Comparison of ENCODE assay signal across 9 mouse cellular contexts in genomic region chr11:101937108-101937507, GRCm38 (mm10). TPM values are rescaled to one million over a fixed set of nuclear protein-coding genes. Genes with fewer than 3 reads are reported as not detected.
DNase-seq lines count a peak whose midpoint lies in the region; ATAC-seq lines count a peak whose summit lies in the region.
"Had no signal": no experiment of that assay in that cellular context is flagged by ENCODE, and none has a peak within 500 bp of the region (broad histone marks: within the 10 kb centered on the region; RNA-seq: fewer than 3 reads in every experiment).

No protein-coding gene starts in this region.

- H3K36me3 ChIP-seq in liver, embryonic 13.5 days, result no peaks in the 10 kb centered on the region

- H3K27me3 ChIP-seq in liver, embryonic 13.5 days, result peaks cover 45% of the 10 kb centered on the region

- peak overlapping the region; percentile 44 for H3K4me3 ChIP-seq in liver, embryonic 13.5 days (replicated peaks)

- H3K9ac ChIP-seq in liver, embryonic 13.5 days, result peak overlapping the region; percentile 36; the same call in 1 of the 2 replicates

- peak overlapping the region; percentile 70 for H3K4me2 ChIP-seq in liver, embryonic 13.5 days

- 1% methylated on average over 32 of the region's 32 CpGs for WGBS in liver, embryonic 13.5 days (ENCODE audit: insufficient replicate concordance)

- H3K4me1 ChIP-seq in liver, embryonic 13.5 days (replicated peaks), result peaks cover 9% of the 10 kb centered on the region; the same call in 1 of the 2 replicates

- no peaks in the 10 kb centered on the region for H3K9me3 ChIP-seq in liver, embryonic 13.5 days (replicated peaks)

- H3K27ac ChIP-seq in liver, embryonic 13.5 days, result no peak overlapping the region

- DNase-seq in gastrocnemius, postnatal 10 days, result peak; percentile 56
- no peak for DNase-seq in gastrocnemius, postnatal 25 days
- peak; percentile 61 for DNase-seq in embryo, embryonic 10.5 days (ENCODE audit: low spot score)
- DNase-seq in heart, postnatal 4 days, result peak; percentile 54
- no peak for DNase-seq in liver, embryonic 13.5 days
- DNase-seq in retina, postnatal 1 day, result peak; percentile 74
- DNase-seq in thymus, postnatal 10 days (ENCODE audit: low spot score in 2 of 2), result no peak

- ATAC-seq in liver, embryonic 13.5 days (ENCODE audit: low read depth), result no peak
- no peak for ATAC-seq in inflammation-experienced regulatory T-cells, adult 6 months

RNA-seq across cellular contexts. Expression of gene Sost, which starts 29.7 kb away (rescaled TPM):
- under 1 TPM in 1 of 2 experiments, not detected in 1; 0.41 TPM for total RNA-seq in gastrocnemius, postnatal 10 days (2021)
- not detected for total RNA-seq in gastrocnemius, postnatal 25 days (2021)
- 1 to 10 TPM; 7.5 to 8.2 TPM for total RNA-seq in heart, postnatal 4 days (2021)
- polyA plus RNA-seq in liver, embryonic 13.5 days (2015; fragmentation: Nextera tagmentation; extraction: Ambion mirVana), result 0.06 TPM in 1 of 2 replicates, not detected in the other
- polyA plus RNA-seq in inflammation-experienced regulatory T-cells, adult 6 months (2017; shearing (Covaris generic)), result not detected
- total RNA-seq: hematopoietic stem cell, adult 5-6 weeks had no signal

RNA-seq across cellular contexts. Expression of gene Meox1, which starts 42.9 kb away (rescaled TPM):
- 10 to 100 TPM; 11.7 to 12.3 TPM for total RNA-seq in gastrocnemius, postnatal 10 days (2021)
- 1 to 10 TPM; 3.5 to 6.1 TPM for total RNA-seq in gastrocnemius, postnatal 25 days (2021)
- total RNA-seq in heart, postnatal 4 days (2021), result 10 to 100 TPM; 17.3 to 19.1 TPM
- 0.59 and 0.65 TPM in 2 replicates for polyA plus RNA-seq in liver, embryonic 13.5 days (2015; fragmentation: Nextera tagmentation; extraction: Ambion mirVana)
- not detected for polyA plus RNA-seq in inflammation-experienced regulatory T-cells, adult 6 months (2017; shearing (Covaris generic))
- total RNA-seq: hematopoietic stem cell, adult 5-6 weeks had no signal

RNA-seq across cellular contexts. Expression of gene Cfap97d1, which starts 47.0 kb away (rescaled TPM):
- not detected for total RNA-seq in gastrocnemius, postnatal 10 days (2021)
- total RNA-seq in gastrocnemius, postnatal 25 days (2021), result not detected
- total RNA-seq in heart, postnatal 4 days (2021), result not detected
- not detected in 2 replicates for polyA plus RNA-seq in liver, embryonic 13.5 days (2015; fragmentation: Nextera tagmentation; extraction: Ambion mirVana)
- polyA plus RNA-seq in inflammation-experienced regulatory T-cells, adult 6 months (2017; shearing (Covaris generic)), result not detected
- total RNA-seq: hematopoietic stem cell, adult 5-6 weeks had no signal

RNA-seq across cellular contexts. Expression of gene Dusp3, which starts 49.7 kb away (rescaled TPM):
- total RNA-seq in gastrocnemius, postnatal 10 days (2021), result 100 to 1,000 TPM; 122 to 136 TPM
- total RNA-seq in gastrocnemius, postnatal 25 days (2021), result 100 to 1,000 TPM; 134 to 137 TPM
- 100 to 1,000 TPM; 149 to 162 TPM for total RNA-seq in heart, postnatal 4 days (2021)
- 9.8 and 11.2 TPM in 2 replicates for polyA plus RNA-seq in liver, embryonic 13.5 days (2015; fragmentation: Nextera tagmentation; extraction: Ambion mirVana)
- 1 to 10 TPM; 1.1 to 4.3 (median 1.3) TPM for polyA plus RNA-seq in inflammation-experienced regulatory T-cells, adult 6 months (2017; shearing (Covaris generic))

Comparison
In these comparisons a context has a peak if more than half of its experiments do, and no peak if none do; other contexts are left out.
1. DNase-seq: peak in gastrocnemius, postnatal 10 days (single experiment), embryo, embryonic 10.5 days (single experiment), heart, postnatal 4 days (single experiment) and retina, postnatal 1 day (single experiment); none in gastrocnemius, postnatal 25 days (single experiment), liver, embryonic 13.5 days (single experiment) and thymus, postnatal 10 days (0 of 2).
2. RNA of gene Sost, which starts 29.7 kb away (total RNA-seq): 7.5 to 8.2 TPM in heart, postnatal 4 days; 0.41 TPM in gastrocnemius, postnatal 10 days and not detected in gastrocnemius, postnatal 25 days; every median in the first group is over 4 times any median in the second.